9 mouse cellular contexts compared by ENCODE assay signal in the genomic region with DNA sequence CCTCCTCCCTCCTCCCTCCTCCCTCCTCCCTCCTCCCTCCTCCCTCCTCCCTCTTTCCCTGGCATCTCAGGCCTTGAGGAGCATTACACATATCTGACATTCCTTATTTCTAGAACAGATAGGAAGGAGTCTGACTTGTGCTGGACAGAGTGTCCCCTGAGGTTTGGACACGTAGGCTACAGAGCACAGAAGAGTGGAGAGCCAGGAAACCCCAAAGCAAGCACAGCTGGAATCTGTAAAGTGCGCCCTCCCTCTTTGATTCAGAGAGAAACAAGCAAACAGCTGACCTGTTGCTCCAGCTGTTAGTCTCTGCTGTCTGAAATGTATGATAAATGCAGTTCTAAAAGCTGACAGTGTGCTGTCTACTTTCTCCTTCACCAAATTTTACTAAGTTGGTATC. TPM values are rescaled to one million over a fixed set of nuclear protein-coding genes. Genes with fewer than 3 reads are reported as not detected.
DNase-seq lines count a peak whose midpoint lies in the region; ATAC-seq lines count a peak whose summit lies in the region.
"Had no signal": no experiment of that assay in that cellular context is flagged by ENCODE, and none has a peak within 500 bp of the region (broad histone marks: within the 10 kb centered on the region; RNA-seq: fewer than 3 reads in every experiment).

No protein-coding gene starts in this region.

- 26% methylated on average over 2 of the region's 2 CpGs for WGBS in kidney, embryonic 15.5 days

- no peaks in the 10 kb centered on the region for H3K9me3 ChIP-seq in kidney, embryonic 15.5 days (replicated peaks)
- H3K9me3 ChIP-seq: midbrain, embryonic 12.5 days had no signal

- no peaks in the 10 kb centered on the region for H3K36me3 ChIP-seq in kidney, embryonic 15.5 days
- H3K36me3 ChIP-seq: midbrain, embryonic 12.5 days had no signal

- no peak overlapping the region for H3K9ac ChIP-seq in kidney, embryonic 15.5 days
- H3K9ac ChIP-seq: midbrain, embryonic 12.5 days had no signal

- H3K27me3 ChIP-seq in kidney, embryonic 15.5 days = no peaks in the 10 kb centered on the region
- H3K27me3 ChIP-seq: midbrain, embryonic 12.5 days had no signal

- ATAC-seq in kidney, embryonic 15.5 days (replicated peaks; ENCODE audit: low FRiP score) = 0 out of 2 replicates have a peak, but pooled peaks have one; percentile 58

- H3K4me2 ChIP-seq in kidney, embryonic 15.5 days = no peak overlapping the region
- H3K4me2 ChIP-seq: midbrain, embryonic 12.5 days had no signal

- peak; percentile 23 for DNase-seq in adipocyte (ENCODE audit: low spot score)
- peak; percentile 50 for DNase-seq in forelimb bud, embryonic 11.5 days (ENCODE audit: low read depth, low spot score)
- DNase-seq in lung, postnatal 36 days = peak; percentile 77
- no peak for DNase-seq in left cerebral cortex, adult 8-10 months (ENCODE audit: low spot score in 2 of 2)
- DNase-seq in ovary, postnatal 36 days (ENCODE audit: low spot score) = no peak
- DNase-seq in adrenal gland, postnatal 14 days = no peak
- no peak for DNase-seq in layer of hippocampus, adult 9-11 months

- H3K27ac ChIP-seq in kidney, embryonic 15.5 days = 0 out of 2 replicates have a peak overlapping the region, but pooled peaks have one; percentile 9
- H3K27ac ChIP-seq: midbrain, embryonic 12.5 days had no signal

- H3K4me3 ChIP-seq in kidney, embryonic 15.5 days (replicated peaks) = no peak overlapping the region
- H3K4me3 ChIP-seq: midbrain, embryonic 12.5 days had no signal

- H3K4me1 ChIP-seq in kidney, embryonic 15.5 days = 0 out of 2 replicates have a peak, but pooled peaks cover 2% of the 10 kb centered on the region

RNA-seq across cellular contexts. Expression of a gene that starts 24.8 kb away (rescaled TPM):
- polyA plus RNA-seq in kidney, embryonic 15.5 days (2015; fragmentation: Nextera tagmentation; extraction: Ambion mirVana) = 30.5 and 40.9 TPM in 2 replicates
- 10 to 100 TPM; 19.7 to 27.2 (median 22.5) TPM for total RNA-seq in left cerebral cortex, adult 8-10 months (2022)
- 15.2 and 28.7 TPM in 2 replicates for total RNA-seq in adrenal gland, postnatal 14 days (2021)

Comparison
In these comparisons a context has a peak if more than half of its experiments do, and no peak if none do; other contexts are left out.
1. DNase-seq: peak in adipocyte (single experiment), forelimb bud, embryonic 11.5 days (single experiment) and lung, postnatal 36 days (single experiment); none in left cerebral cortex, adult 8-10 months (0 of 2), ovary, postnatal 36 days (single experiment), adrenal gland, postnatal 14 days (single experiment) and layer of hippocampus, adult 9-11 months (single experiment).